Mouse (Mus musculus) effector memory CD4-positive, alpha-beta T cell, adult 7 months (primary cell): ENCODE results near the gene Slc7a6os. TPM values are rescaled to one million over a fixed set of nuclear protein-coding genes. Genes with fewer than 3 reads are reported as not detected.

Experiments
- polyA plus RNA-seq: library from polyadenylated mRNA; unstranded; fragments of 100-300 nt; shearing (Covaris generic); gene quantifications from one replicate; pipeline ENCODE4 v1.2.1, GENCODE M21; 2017

The Slc7a6os gene
- polyA plus RNA-seq, result 70.7 TPM

DNA sequence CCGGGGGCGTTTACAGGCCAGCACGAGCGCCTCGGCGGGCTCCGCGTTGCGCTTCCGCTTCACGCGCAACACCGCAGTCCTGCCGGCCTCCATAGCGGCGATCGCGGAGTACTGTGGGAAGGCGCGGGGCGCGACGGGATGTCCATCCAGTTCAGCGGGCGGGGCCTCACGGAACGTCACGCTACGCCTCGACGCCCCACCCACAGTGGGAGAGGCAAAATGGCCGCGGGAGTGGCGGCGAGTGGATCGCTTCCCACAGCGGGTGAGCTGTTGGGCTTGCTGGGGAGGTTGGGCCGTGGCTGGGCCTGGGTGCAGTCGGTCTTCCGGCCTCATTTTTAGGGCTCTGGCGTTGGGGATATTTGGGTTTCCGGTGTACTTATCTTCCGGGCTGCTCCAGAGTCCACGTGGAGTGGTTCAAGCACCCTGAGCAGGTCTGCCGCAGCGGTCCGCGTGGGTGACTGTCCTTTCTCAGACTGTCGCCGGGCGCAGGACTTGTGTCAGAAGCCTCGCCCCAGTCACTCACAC lies at the start of gene Slc7a6os, which contains the start of gene Prmt7:
Slc7a6os (minus strand) TSS at position 115 of the 525 bp plus-strand sequence.
Prmt7 (plus strand) TSS at position 116 of the 525 bp plus-strand sequence.

DNA sequence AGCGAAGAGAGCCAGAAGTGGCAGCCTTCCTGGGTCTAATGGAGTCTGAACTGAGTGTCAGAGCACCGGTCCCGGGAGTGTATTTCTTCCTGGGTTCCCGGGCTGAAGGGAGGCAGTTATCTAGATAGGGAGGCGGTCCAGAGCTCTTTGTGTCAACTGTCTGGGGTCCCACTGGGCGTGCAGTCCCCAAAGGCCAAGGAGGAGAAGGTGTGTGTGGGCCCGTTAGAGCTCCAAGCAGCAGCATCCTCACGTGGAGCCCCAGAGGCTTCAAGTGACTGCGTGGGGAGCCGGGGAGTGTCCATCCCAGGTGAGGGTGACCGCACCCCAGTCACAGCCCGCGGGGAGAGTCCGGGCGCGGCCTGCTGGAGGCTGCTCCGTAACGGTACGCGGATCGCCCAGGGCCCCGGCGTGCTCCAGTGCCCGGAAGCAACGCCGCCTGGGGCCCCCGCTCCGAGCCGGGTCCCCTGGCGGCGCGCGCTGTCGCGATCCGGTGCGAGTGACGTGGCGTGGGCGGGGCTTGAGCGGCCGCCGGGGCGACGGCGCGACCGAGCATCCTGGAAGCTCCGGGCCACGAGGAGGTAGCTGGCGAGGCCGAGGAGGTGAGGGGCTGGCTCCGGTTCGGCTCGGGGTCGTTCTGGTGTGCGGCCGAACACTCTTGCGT lies 42.2 kb downstream of the Slc7a6os start, which contains the start of gene Slc7a6:
Slc7a6 (plus strand) TSS at position 502 of the 661 bp plus-strand sequence.

Other genes starting within 250 kb of the Slc7a6os start
- gene Slc12a4, start 244.8 kb downstream of the Slc7a6os start, polyA plus RNA-seq, result 13.7 TPM
- gene Dpep3, start 231.5 kb downstream of the Slc7a6os start, polyA plus RNA-seq, result 0.22 TPM
- gene Dus2, start 219.6 kb downstream of the Slc7a6os start, polyA plus RNA-seq, result 40.4 TPM
- 0.74 TPM for gene Dpep2nb, start 205.0 kb downstream of the Slc7a6os start, polyA plus RNA-seq
- 7.5 TPM for gene Ddx28, start 199.1 kb downstream of the Slc7a6os start, polyA plus RNA-seq
- 187 TPM for gene Nfatc3, start 152.1 kb downstream of the Slc7a6os start, polyA plus RNA-seq
- gene Esrp2, start 74.0 kb downstream of the Slc7a6os start, polyA plus RNA-seq, result 1.1 TPM
- 4.3 TPM for gene Pla2g15, start 60.5 kb downstream of the Slc7a6os start, polyA plus RNA-seq
- gene Slc7a6, start 42.1 kb downstream of the Slc7a6os start, polyA plus RNA-seq, result 30.3 TPM
- gene Prmt7, start within 50 bp of the Slc7a6os start, polyA plus RNA-seq, result 30.2 TPM
- gene Smpd3, start 127.1 kb upstream of the Slc7a6os start, polyA plus RNA-seq, result 0.22 TPM
- 1.6 TPM for gene Zfp90, start 204.4 kb upstream of the Slc7a6os start, polyA plus RNA-seq